Mouse (Mus musculus) forebrain, embryonic 11.5 days (tissue): ENCODE measurements around the gene Medag. TPM values are rescaled to one million over a fixed set of nuclear protein-coding genes. Genes with fewer than 3 reads are reported as not detected.

Source experiments
- ATAC-seq: fragments of 200-750 bp; cut with Nextera tagmentation; replicated peaks from 2 replicates; pipeline ENCODE4 v1.8.0; 2017; ENCODE audit warnings: moderate TSS enrichment; ENCODE audit not compliant: low FRiP score
- DNase-seq: peaks from one replicate; pipeline ENCODE4 v3.0.0-alpha.2; 2017; ENCODE audit warnings: low spot score
- H3K27ac ChIP-seq: fragments of 300-500 bp; sonication (generic); 2 replicates; pipeline ENCODE4 v1.5.1; 2014; ENCODE audit warnings: low read depth, low read length
- H3K27me3 ChIP-seq: fragments of 300-500 bp; sonication (generic); 2 replicates; pipeline ENCODE4 v1.6.1; 2014; ENCODE audit warnings: mild to moderate bottlenecking, low read length, mixed read lengths; ENCODE audit not compliant: control insufficient read depth, insufficient read depth
- H3K36me3 ChIP-seq: fragments of 300-500 bp; sonication (generic); 2 replicates; pipeline ENCODE4 v1.6.1; 2014; ENCODE audit warnings: mild to moderate bottlenecking, low read length, moderate library complexity, mixed read lengths; ENCODE audit not compliant: control insufficient read depth, insufficient read depth
- H3K4me1 ChIP-seq: fragments of 300-500 bp; sonication (generic); replicated peaks from 2 replicates; pipeline ENCODE4 v1.6.1; 2014; ENCODE audit warnings: low read length, mixed read lengths; ENCODE audit not compliant: control insufficient read depth, insufficient read depth
- H3K4me2 ChIP-seq: fragments of 300-500 bp; sonication (generic); 2 replicates; pipeline ENCODE4 v1.6.1; 2014; ENCODE audit warnings: low read depth, mild to moderate bottlenecking, low read length, moderate library complexity, mixed read lengths; ENCODE audit not compliant: severe bottlenecking
- H3K4me3 ChIP-seq: fragments of 300-500 bp; sonication (generic); 2 replicates; pipeline ENCODE4 v1.5.1; 2014; ENCODE audit warnings: low read depth, low read length
- H3K9ac ChIP-seq: fragments of 300-500 bp; sonication (generic); 2 replicates; pipeline ENCODE4 v1.6.1; 2014; ENCODE audit warnings: low read length
- H3K9me3 ChIP-seq: fragments of 300-500 bp; sonication (generic); 2 replicates; pipeline ENCODE4 v1.6.1; 2016; ENCODE audit warnings: low read length, mixed read lengths; ENCODE audit not compliant: control insufficient read depth
- WGBS: fragments of 180-500 bp; shearing (Covaris S2); extraction: QIAGEN DNeasy Blood & Tissue Kit; methylation state at CpG from one replicate; pipeline ENCODE4 v1.1.7; 2014; 5-methylcytosine and 5-hydroxymethylcytosine counted together
- polyA plus RNA-seq: library from polyadenylated mRNA; unstranded; fragments of >200 nt; fragmentation: Nextera tagmentation; extraction: Ambion mirVana; gene quantifications from 2 replicates; pipeline ENCODE4 v1.2.1, GENCODE M21; 2014

Gene Medag
- polyA plus RNA-seq, 1 experiment from 2014 or later = 1.0 TPM

DNA sequence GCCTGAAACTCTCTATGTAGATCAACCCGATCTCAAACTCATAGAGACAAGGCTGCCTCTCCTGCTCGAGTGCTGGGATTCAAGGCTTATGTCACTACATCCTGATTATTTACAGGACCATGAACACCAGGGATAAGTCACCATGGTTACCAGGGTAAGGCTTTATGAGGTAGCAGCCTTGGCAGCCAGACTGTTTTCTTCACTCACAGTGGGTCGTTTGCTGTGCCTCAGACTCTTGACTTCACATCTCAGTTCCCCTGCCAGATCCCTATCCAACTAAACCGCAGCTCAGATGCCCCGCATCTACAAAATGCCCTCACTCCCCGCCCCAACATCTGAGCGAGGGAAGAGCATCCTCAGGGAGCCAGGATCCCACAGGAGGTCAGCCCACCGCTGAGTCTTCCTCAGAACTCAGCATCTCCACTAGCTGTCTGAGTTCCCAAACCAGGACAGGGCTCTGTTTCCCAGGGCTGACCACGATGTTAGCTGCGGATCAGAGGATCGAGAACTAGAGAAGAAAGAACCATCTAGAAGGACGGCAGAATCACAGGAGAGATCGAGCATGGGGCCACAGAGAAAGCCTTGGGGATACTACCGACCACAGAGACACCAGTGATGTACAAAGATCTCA is 30.2 kb downstream of the Medag start:
- WGBS = 44% methylated on average over 14 of the region's 14 CpGs

DNA sequence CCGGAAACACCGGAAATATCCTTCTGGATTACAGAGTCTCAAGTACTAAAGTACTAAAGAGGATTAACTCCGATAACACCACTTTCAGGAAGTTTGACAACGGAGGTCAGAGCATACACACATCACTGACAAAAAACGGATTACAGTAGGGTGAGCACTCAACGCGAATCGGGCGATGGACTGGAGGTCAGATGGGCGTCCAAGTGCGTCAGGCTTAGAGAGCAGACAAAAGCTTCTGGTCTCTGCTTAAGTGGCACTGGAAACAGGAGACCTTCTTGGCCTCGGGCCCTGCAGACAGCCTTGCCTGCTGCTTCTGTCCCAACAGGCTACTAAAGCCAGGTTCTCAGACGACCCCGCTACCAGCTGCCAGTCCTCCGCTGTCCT is 30.7 kb downstream of the Medag start:
- Histone ChIP-seq H3K27ac (peak overlapping the region; percentile 63; the same call in 1 of the 2 replicates), H3K4me1 (peaks cover 18% of the 10 kb centered on the region), H3K9ac (no peak overlapping the region), H3K9me3 (no peaks in the 10 kb centered on the region), H3K36me3 (no peaks in the 10 kb centered on the region), H3K4me2 (no peak overlapping the region), H3K27me3 (no peaks in the 10 kb centered on the region), H3K4me3 (no peak overlapping the region)
- no peak for ATAC-seq
- WGBS = 65% methylated on average over 15 of the region's 15 CpGs
- no peak for DNase-seq

More for the DNA sequence above, 30.2 kb downstream of the Medag start:
- DNase-seq (no peak), ATAC-seq (peak; percentile 42)
- no peaks in the 10 kb centered on the region for H3K36me3 ChIP-seq
- H3K27me3 ChIP-seq = no peaks in the 10 kb centered on the region
- peak overlapping the region; percentile 39 for H3K9ac ChIP-seq
- H3K9me3 ChIP-seq = no peaks in the 10 kb centered on the region
- H3K27ac ChIP-seq = peak overlapping the region; percentile 63
- no peak overlapping the region for H3K4me3 ChIP-seq
- H3K4me1 ChIP-seq = peaks cover 18% of the 10 kb centered on the region
- H3K4me2 ChIP-seq = 0 out of 2 replicates have a peak overlapping the region, but pooled peaks have one; percentile 8

DNA sequence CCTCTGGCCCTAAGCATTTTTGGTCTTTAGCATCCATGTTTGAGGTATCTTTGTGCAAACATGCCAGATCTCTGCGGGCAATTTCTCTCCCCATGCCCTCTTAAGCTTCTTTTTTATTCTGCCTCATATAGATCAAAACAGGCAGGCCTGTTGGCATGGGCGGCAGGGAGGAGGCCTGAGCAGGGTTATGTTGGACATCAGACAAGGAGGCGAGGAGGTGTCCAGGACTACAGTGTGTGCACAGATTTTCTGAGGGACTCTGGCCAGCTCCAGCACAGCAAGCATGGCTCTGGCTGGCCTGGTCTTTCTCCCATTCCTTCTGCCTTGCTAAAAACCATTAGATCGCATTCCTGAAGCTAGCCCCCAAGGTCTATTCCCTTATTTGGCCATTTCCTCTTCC is 32.9 kb downstream of the Medag start:
- H3K9ac ChIP-seq = no peak overlapping the region
- no peaks in the 10 kb centered on the region for H3K36me3 ChIP-seq
- no peak overlapping the region for H3K4me3 ChIP-seq
- H3K9me3 ChIP-seq = no peaks in the 10 kb centered on the region; the same call in 1 of the 2 replicates
- H3K27me3 ChIP-seq = no peaks in the 10 kb centered on the region
- 80% methylated on average over 4 of the region's 4 CpGs for WGBS
- no peak for ATAC-seq
- no peak overlapping the region for H3K27ac ChIP-seq
- no peak overlapping the region for H3K4me2 ChIP-seq
- peaks cover 18% of the 10 kb centered on the region for H3K4me1 ChIP-seq
- no peak for DNase-seq

DNA sequence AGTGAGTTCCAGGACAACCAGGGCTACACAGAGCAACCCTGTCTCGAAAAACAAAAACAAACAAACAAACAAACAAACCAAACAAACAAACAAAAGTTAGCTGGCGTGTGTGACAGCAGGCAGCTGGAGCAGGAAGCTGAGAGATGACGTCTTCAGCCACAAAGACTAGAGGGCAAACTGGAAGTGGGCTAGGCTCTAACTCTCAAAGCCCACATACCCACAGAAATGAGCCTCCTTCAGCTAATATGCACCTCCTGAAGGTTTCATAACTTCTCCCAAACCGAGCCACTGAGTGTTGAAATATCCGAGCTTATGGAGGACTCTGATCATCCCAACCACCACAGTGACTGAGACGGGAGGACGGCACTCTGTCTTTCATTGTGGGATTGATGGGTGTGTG is 34.9 kb downstream of the Medag start:
- DNase-seq = no peak
- no peak overlapping the region for H3K27ac ChIP-seq
- H3K4me1 ChIP-seq = peaks cover 7% of the 10 kb centered on the region; the same call in 1 of the 2 replicates
- ATAC-seq = no peak
- WGBS = 88% methylated on average over 7 of the region's 7 CpGs
- no peak overlapping the region for H3K4me3 ChIP-seq
- no peak overlapping the region for H3K4me2 ChIP-seq
- H3K27me3 ChIP-seq = no peaks in the 10 kb centered on the region
- no peaks in the 10 kb centered on the region; the same call in 1 of the 2 replicates for H3K9me3 ChIP-seq
- no peaks in the 10 kb centered on the region for H3K36me3 ChIP-seq
- H3K9ac ChIP-seq = no peak overlapping the region

DNA sequence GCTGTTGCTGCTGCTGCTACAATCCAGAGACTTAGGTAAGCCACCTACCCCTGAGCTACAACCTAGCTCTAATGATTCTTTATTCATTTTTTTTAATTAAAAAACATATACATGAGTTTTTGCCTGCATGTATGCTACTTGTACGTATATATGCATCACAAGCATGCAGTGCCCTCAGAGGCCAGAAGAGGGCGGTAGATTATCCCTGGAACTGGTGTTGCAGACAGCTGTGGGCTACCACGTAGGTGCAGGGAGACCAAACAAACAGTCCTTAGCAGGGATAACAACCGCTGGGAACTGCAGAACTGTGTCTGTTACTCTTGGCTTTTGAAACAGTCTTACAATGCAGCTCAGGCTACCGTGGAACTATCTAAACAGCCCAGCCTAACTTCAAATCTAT is 36.2 kb downstream of the Medag start:
- Histone ChIP-seq H3K4me3 (no peak overlapping the region), H3K4me2 (no peak overlapping the region), H3K36me3 (no peaks in the 10 kb centered on the region), H3K27me3 (no peaks in the 10 kb centered on the region), H3K9me3 (no peaks in the 10 kb centered on the region; the same call in 1 of the 2 replicates), H3K9ac (no peak overlapping the region), H3K27ac (no peak overlapping the region), H3K4me1 (0 out of 2 replicates have a peak, but pooled peaks cover 2% of the 10 kb centered on the region)
- DNase-seq (no peak), ATAC-seq (no peak)
- 82% methylated on average over 5 of the region's 5 CpGs for WGBS

DNA sequence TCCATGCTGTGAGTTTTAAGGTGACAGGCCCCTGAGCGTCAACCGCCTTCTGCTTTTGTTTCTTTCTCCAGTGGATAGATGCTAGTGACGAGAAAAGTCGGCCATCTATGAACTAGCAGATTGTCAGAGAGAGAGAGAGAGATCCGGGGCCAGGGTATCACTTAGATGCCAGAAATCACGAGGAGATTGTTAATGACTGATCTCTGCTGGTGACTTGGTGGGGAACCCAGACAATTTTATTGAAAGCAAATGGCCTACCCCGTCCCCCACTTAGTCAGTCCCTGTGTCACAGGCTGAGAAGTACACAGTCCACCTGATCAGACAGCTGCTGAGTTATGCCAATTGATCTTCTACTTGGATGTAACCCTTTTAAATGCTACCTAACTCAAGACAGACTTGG is 37.9 kb downstream of the Medag start:
- H3K4me3 ChIP-seq = no peak overlapping the region
- ATAC-seq (no peak), DNase-seq (no peak)
- H3K9ac ChIP-seq = no peak overlapping the region
- H3K27ac ChIP-seq = no peak overlapping the region
- no peaks in the 10 kb centered on the region for H3K27me3 ChIP-seq
- 82% methylated on average over 7 of the region's 7 CpGs for WGBS
- H3K4me1 ChIP-seq = 0 out of 2 replicates have a peak, but pooled peaks cover 2% of the 10 kb centered on the region
- no peak overlapping the region for H3K4me2 ChIP-seq
- H3K9me3 ChIP-seq = no peaks in the 10 kb centered on the region; the same call in 1 of the 2 replicates
- H3K36me3 ChIP-seq = no peaks in the 10 kb centered on the region

DNA sequence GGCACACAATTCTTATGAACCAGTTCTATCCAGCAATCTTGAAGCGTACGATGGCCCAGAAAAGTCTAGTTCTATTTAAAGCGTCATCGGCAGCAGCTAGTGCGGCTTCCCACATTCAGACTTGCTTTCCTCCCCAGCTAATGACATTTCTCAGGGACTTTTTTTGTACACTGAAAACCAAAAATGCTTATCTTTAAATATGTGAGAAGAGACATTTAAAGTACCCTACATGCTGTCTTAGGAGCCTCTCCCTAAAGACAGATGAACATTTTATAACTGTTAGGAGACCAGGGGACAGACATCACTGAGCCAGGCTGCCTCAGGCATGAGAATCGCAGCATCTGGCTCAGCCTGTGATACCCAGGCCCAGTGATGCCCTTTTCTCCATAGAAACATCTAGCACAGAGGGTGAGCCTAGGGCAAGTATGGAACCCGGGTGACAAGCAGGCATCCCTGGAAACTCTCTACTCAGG is 39.7 kb downstream of the Medag start:
- DNase-seq = no peak
- no peaks in the 10 kb centered on the region for H3K36me3 ChIP-seq
- 92% methylated on average over 7 of the region's 7 CpGs for WGBS
- no peak overlapping the region for H3K4me2 ChIP-seq
- no peaks in the 10 kb centered on the region for H3K4me1 ChIP-seq
- H3K9me3 ChIP-seq = no peaks in the 10 kb centered on the region; the same call in 1 of the 2 replicates
- no peak for ATAC-seq
- H3K27me3 ChIP-seq = no peaks in the 10 kb centered on the region
- no peak overlapping the region for H3K4me3 ChIP-seq
- H3K9ac ChIP-seq = no peak overlapping the region
- H3K27ac ChIP-seq = no peak overlapping the region

DNA sequence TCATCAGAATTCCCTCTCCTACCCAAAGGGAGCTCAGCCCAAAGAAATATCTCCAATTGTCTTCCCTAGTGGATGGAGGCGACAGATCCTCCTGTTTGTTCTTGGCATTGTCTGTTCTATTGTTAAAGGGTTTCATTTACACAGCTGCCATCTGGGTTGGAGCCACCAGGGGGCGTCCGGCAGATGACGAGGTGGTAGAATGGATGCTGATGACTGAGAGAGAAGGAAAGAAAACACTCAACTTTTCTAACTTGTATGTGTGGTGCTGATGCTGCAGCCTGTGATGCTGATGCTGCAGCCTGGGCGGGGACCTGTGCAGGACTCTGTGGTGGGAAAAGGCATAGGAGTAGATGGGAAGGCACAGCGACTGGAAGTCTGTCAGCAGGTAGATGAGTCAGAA is 42.7 kb downstream of the Medag start:
- peaks cover 3% of the 10 kb centered on the region; the same call in 1 of the 2 replicates for H3K4me1 ChIP-seq
- ATAC-seq = peak; percentile 49; the same call in 1 of the 2 replicates
- no peak overlapping the region for H3K27ac ChIP-seq
- H3K27me3 ChIP-seq = no peaks in the 10 kb centered on the region
- no peaks in the 10 kb centered on the region for H3K9me3 ChIP-seq
- no peak overlapping the region for H3K9ac ChIP-seq
- H3K4me3 ChIP-seq = no peak overlapping the region
- peak; percentile 82 for DNase-seq
- WGBS = 26% methylated on average over 6 of the region's 6 CpGs
- no peak overlapping the region for H3K4me2 ChIP-seq
- no peaks in the 10 kb centered on the region for H3K36me3 ChIP-seq

DNA sequence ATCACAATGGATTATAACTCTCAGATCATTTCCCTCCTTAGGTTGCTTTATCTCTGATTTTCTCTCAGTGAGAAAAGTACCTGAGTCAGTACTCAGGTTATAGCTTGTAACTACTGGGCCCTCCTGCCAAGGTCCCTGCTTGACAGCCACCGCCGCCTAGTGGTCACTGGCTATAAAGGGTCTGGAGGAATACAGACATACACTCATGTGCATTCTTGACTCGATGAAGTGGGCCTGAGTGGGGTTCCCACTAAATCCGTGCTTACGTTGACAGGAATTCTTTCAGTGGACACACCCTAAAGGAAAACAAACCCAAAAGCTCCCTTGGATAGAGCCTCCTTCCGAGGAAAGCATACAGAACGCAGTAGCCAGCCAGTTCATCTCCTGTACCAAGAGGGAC is 45.0 kb downstream of the Medag start:
- Histone ChIP-seq H3K9ac (no peak overlapping the region), H3K4me2 (no peak overlapping the region), H3K36me3 (no peaks in the 10 kb centered on the region), H3K27me3 (no peaks in the 10 kb centered on the region), H3K4me1 (peaks cover 3% of the 10 kb centered on the region; the same call in 1 of the 2 replicates), H3K27ac (no peak overlapping the region), H3K4me3 (no peak overlapping the region), H3K9me3 (no peaks in the 10 kb centered on the region)
- DNase-seq = no peak
- 86% methylated on average over 7 of the region's 7 CpGs for WGBS
- ATAC-seq = no peak
